Mouse (Mus musculus) brain, embryonic 18.5 days (tissue): ENCODE measurements around the gene Tmem131l.
A peak's percentile ranks its signal among the peaks of the same experiment; 100 is the strongest.

Experiments
- DNase-seq: peaks from one replicate; pipeline ENCODE4 v3.0.0-alpha.2; 2012; ENCODE audit warnings: low read depth, low spot score

Gene Tmem131l

DNA sequence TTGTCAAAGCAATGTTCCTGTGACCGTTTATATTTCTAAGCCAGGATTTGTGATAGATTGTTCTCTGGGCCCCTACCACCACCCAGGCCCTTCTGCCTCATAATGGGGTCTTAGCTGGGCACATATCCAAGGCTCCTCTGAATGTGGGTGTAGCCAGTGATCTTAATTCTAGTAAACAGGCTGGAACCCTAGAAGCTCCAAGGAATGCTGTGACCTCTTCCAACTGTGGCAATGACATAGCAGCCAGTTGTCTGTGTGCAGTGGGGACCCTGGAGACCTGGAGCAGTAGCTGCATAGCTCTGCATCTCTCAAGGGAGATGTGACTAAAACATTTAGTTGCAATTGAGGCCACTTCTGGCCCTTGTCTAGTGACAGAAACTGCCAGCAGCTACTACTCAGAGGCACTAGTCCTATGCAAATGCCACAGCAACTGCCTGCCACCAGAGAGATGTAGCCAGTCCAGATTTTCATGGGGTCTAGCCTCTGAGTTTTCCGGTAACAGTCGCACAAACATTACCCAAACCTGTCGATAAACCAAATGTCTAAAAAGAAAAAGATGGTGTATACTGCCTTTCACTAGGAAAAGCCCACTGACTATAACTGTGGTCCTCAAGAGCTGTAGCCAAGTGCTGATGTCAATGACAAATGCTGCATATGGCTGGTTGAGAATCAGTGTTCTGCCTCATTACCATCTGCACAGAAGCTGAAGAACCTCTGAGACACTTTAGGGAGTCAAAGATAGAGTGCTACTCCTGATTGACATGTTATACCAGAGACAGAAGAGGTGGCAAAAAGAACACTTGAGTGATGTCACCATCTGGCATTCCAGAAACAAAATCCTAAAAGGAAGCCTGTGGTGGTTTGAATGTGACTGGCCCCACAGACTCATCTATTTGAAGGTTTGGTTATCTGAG lies 61.2 kb downstream of the Tmem131l start:
- no peak for DNase-seq

GRCm38 (mm10) chr3:83977817-83978216 lies 62.2 kb downstream of the Tmem131l start:
- DNase-seq = no peak

GRCm38 (mm10) chr3:83976161-83976560 lies 63.8 kb downstream of the Tmem131l start:
- DNase-seq = no peak

GRCm38 (mm10) chr3:83973339-83973738 lies 66.6 kb downstream of the Tmem131l start:
- DNase-seq = no peak

- DNase-seq = no peak
These were observed 69.3 kb downstream of the Tmem131l start for GRCm38 (mm10) chr3:83970629-83971028.

GRCm38 (mm10) chr3:83969081-83969480 lies 70.9 kb downstream of the Tmem131l start:
- DNase-seq = no peak

DNA sequence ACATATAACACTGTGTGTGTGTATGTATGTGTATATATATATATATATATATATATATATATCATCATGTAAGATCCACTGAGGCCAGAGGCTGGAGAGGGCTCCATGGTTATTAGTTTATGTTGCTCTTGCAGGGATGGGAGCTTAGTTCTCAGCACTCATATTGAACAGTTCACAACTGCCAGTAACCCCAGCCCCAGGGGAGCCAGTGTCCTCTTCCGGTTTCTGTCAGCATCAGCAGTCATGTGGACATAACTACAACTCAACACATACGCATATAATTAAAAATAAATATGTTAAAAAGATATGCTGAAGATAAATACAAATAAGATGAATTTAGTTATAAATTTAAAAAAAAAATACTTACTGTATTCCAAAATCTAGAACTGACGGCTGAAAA lies 72.2 kb downstream of the Tmem131l start:
- DNase-seq = no peak

GRCm38 (mm10) chr3:83965333-83965732 lies 74.6 kb downstream of the Tmem131l start:
- no peak for DNase-seq

GRCm38 (mm10) chr3:83963705-83964104 lies 76.3 kb downstream of the Tmem131l start:
- no peak for DNase-seq

- no peak for DNase-seq
These were observed 77.4 kb downstream of the Tmem131l start for GRCm38 (mm10) chr3:83962571-83962970.

GRCm38 (mm10) chr3:83962076-83962475 lies 77.9 kb downstream of the Tmem131l start:
- DNase-seq = no peak

DNA sequence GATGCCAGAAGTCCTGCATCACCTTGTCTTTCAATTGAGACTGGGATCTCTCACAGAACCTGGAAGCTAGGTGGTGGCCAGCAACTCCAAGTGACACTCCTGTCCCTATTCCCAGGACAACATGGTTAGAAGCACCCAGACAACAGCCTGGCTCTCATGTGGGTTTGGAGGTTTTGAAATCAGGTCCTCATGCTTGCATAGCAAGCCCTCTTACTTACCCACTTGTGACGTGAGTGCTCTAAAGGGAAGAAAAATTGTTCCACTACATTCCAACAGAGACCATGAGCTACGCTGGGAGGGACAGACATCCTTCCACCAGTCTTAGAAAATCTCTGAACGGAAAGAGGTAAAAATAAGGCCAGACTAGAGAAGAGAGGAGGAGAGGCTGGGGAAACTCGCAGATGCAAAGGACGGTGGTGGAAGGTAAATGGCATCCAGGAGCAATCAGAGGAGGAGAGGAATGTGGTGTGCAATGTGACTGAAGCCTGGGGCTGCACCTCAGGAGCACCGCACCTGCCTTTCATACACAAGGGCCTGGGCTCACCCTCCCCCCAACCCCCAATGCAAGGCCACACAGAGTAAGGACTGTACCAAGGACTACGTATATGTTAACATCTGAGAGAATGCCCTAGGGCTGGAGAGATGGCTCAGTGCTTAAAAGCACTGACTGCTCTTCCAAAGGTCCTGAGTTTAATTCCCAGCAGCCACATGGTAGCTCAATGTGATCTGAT lies 80.9 kb downstream of the Tmem131l start:
- no peak for DNase-seq

- DNase-seq = no peak
These were observed 86.1 kb downstream of the Tmem131l start for GRCm38 (mm10) chr3:83953879-83954278.

- DNase-seq = no peak
These were observed 91.2 kb downstream of the Tmem131l start for GRCm38 (mm10) chr3:83948801-83949200.

DNA sequence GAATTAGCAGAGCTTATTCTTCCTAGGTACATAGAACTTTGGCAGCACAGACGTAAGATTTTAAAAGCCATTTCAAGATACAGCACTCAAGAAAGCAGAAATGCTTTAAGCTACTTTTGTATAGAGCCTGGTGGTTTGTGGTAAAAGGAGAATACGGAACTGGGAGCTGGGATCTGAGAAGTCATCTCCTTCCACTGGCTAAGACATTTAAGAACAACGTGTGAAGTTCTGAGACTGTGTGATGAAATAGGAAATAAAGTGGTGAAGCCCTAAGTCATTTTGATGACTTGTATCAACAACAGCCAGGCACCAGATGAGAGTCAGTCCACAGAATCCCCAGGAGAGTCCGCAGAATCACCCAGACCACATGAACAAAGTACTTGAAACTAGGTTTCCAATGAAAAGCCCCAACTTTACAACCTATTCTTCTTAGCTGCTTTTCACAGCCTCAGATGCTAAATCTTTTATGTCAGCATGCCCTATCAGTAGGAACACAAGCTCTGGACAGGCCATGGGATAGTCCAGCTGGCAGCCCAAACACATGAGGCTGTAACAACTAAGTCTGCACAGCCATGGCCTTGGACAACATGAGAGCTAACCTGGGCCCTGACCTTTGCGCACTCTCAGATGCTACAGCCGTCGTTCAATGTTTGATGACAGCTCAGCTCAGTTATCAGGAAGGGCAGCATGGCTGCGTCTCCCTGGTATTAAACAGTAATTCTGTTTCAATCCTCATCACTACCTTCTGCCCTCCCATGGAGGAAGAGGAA lies 92.3 kb downstream of the Tmem131l start:
- DNase-seq = no peak

DNA sequence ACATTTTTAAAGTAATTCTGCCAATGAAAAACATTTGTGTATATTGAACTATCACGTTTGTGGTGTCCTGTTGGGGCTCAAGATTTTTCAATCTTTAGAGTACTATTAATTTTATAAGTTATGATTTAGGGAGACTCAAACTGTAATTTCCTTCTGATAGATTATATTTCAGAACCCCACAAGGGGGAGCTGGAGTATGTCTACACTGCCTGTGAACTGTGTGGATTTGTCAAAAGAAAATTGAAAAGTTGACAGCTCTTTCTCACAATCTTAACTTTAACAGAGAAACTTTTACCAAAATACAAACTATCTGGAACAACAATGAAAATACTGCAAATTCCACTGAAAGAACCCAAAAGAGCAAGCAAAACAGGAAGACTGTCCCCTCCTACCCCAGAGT lies 93.1 kb downstream of the Tmem131l start:
- DNase-seq = peak; percentile 20

DNA sequence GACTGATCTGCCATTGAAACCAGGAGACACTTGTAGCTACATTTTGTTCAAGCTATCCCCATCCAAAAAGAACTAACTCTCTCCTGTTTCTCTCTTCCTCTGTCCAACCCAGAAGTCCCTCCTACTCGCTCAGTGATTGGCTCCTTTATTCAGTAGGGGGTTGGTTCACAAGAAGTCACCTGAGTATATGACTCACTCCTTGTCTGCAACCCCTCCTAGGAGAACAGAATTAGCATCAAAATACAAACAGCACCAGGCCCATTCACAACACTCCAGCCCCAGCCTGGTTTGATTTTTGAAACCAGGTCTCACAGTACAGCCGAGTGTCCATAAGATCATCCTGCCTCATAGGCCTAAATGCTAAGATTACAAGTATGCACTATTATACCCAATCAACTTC lies 96.3 kb downstream of the Tmem131l start:
- DNase-seq = no peak

GRCm38 (mm10) chr3:83943212-83943611 lies 96.8 kb downstream of the Tmem131l start:
- DNase-seq = no peak

GRCm38 (mm10) chr3:83941921-83942320 lies 98.1 kb downstream of the Tmem131l start:
- no peak for DNase-seq

DNA sequence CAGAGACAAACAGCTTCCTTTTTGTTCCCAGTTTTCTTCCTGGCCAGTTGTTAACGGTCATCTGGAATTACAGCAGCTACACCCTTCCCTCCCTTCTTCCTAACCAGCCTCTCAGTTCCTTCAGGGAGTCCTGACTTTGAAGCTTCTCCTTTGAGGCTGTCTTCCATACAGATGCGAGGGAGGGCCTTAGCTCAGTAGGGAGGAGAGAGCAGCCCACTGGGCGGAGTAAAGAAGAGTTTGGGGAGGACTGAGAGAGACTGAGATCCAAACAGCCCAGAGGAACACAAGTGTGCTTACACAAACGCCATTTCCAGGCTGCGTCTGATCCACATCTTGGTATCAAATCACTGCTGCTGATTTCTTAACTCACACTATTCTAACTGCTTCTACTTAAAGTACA lies 101.1 kb downstream of the Tmem131l start:
- no peak for DNase-seq

- no peak for DNase-seq
These were observed 105.5 kb downstream of the Tmem131l start for GRCm38 (mm10) chr3:83934514-83934913.
